Mouse (Mus musculus): ENCODE results near the gene Acaca.

DNA sequence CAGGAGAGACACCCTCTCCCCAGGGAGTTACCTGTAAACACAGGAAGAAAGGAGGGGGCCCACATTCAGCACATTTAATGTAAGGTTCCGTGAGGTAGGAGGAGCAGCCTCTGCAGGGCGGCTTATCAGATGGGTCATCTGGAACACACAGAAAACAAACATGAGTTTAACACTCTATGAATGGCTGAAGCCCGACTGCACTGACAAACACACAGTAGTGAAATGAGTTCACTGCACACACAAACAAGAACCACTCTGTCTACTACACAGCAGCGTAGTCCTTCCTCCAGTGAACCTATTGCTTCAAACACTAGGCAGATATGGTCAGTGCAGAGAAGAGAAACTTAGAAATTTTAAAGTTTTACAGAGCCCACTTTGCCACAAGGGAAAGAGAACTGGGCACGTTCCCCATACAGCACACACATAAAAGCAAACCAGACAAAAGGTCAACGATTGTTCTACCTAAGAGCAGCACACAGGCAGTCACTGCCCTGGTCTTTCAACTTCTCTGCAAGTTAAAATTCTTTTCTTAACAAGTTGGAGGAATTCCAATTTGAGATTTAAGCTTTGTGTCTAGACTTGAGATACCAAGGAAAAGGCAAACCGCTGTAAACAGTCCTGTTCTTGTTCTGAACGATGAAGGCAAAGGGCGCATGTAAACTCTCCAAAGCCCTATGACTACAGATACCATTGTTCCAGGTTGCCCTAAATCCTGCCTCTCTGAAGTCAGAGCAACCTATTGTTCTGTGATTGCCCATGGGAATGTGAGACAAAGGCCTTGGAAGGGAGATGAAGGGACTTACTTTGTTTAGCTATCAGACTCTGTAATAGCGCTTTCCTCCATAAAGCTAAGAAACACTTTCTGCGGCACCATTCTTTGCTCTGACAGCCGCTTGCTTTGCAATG lies 8.2 kb upstream of the Acaca start:
- TF ChIP-seq CTCF (IDR thresholded peaks at IDR 0.05; ENCODE audit: borderline replicate concordance, extremely low read depth, insufficient read depth, insufficient read length) (no peak), POLR2A (IDR thresholded peaks at IDR 0.05; ENCODE audit: borderline replicate concordance, extremely low read depth, insufficient read depth, insufficient read length, poor library complexity, severe bottlenecking) (no peak)

All from brain, embryonic 14.5 days (tissue).